Mouse (Mus musculus) ES-Bruce4 (cell line): ENCODE measurements around the gene Dnaja1. TPM values are rescaled to one million over a fixed set of nuclear protein-coding genes. Genes with fewer than 3 reads are reported as not detected.

Experiments
- H3K27ac ChIP-seq: 2 replicates; pipeline ENCODE4 v1.5.1; 2012; ENCODE audit warnings: low read length, inconsistent platforms; ENCODE audit not compliant: insufficient read depth
- H3K27me3 ChIP-seq: 2 replicates; pipeline ENCODE4 v1.6.1; 2012; ENCODE audit warnings: mild to moderate bottlenecking, low read length, inconsistent platforms; ENCODE audit not compliant: control insufficient read depth, poor library complexity, insufficient read depth, severe bottlenecking
- H3K36me3 ChIP-seq: 2 replicates; pipeline ENCODE4 v1.6.1; 2012; ENCODE audit warnings: inconsistent platforms, mild to moderate bottlenecking, low read length, moderate library complexity; ENCODE audit not compliant: control insufficient read depth, poor library complexity, insufficient read depth, severe bottlenecking
- H3K4me1 ChIP-seq: one replicate; pipeline ENCODE4 v1.8.1; 2011; ENCODE audit warnings: low read length; ENCODE audit not compliant: control insufficient read depth, insufficient read depth
- H3K4me3 ChIP-seq: 2 replicates; pipeline ENCODE4 v1.5.1; 2011; ENCODE audit warnings: low read depth, mild to moderate bottlenecking, low read length
- H3K9ac ChIP-seq: 2 replicates; pipeline ENCODE4 v1.6.1; 2012; ENCODE audit warnings: low read depth, mild to moderate bottlenecking, inconsistent platforms; ENCODE audit not compliant: poor library complexity, severe bottlenecking
- H3K9me3 ChIP-seq: replicated peaks from 2 replicates; pipeline ENCODE4 v1.6.1; 2012; ENCODE audit warnings: mild to moderate bottlenecking, low read length, inconsistent platforms; ENCODE audit not compliant: control insufficient read depth, poor library complexity, insufficient read depth, severe bottlenecking
- CTCF ChIP-seq: IDR thresholded peaks from one replicate; pipeline ENCODE4 v1.8.1; 2011; ENCODE audit warnings: low read depth, low read length
- EP300 ChIP-seq: IDR thresholded peaks from 2 replicates; pipeline ENCODE4 v1.6.1; 2011; ENCODE audit warnings: low read depth, low read length; ENCODE audit not compliant: insufficient read depth
- POLR2A ChIP-seq: IDR thresholded peaks from one replicate; pipeline ENCODE4 v1.8.1; 2011; ENCODE audit warnings: low read length; ENCODE audit not compliant: insufficient read depth
- polyA plus RNA-seq: library from polyadenylated mRNA; stranded (reverse); fragments of >200 nt; gene quantifications from 2 replicates; pipeline ENCODE4 v1.2.4, GENCODE M21; 2011; ENCODE audit warnings: low read depth; ENCODE audit not compliant: missing spikeins, insufficient read depth, insufficient read length

The Dnaja1 gene
- polyA plus RNA-seq, 1 experiment = 376 TPM

GRCm38 (mm10) chr4:40702797-40703709, 18.9 kb upstream of the Dnaja1 start, which contains the start of gene Aptx:
Aptx (minus strand) TSS chr4:40703194.
- Histone ChIP-seq H3K36me3 (no peaks in the 10 kb centered on the region), H3K9ac (peak within 1 kb of the TSS; percentile 65), H3K9me3 (no peaks in the 10 kb centered on the region), H3K27me3 (no peaks in the 10 kb centered on the region), H3K4me1 (peaks cover 2% of the 10 kb centered on the region), H3K27ac (peak within 1 kb of the TSS; percentile 89), H3K4me3 (peak within 1 kb of the TSS; percentile 80)
- no peak for TF ChIP-seq CTCF
- peak; percentile 64 for TF ChIP-seq POLR2A
- peak; percentile 60; the same call in 1 of the 2 replicates for TF ChIP-seq EP300

DNA sequence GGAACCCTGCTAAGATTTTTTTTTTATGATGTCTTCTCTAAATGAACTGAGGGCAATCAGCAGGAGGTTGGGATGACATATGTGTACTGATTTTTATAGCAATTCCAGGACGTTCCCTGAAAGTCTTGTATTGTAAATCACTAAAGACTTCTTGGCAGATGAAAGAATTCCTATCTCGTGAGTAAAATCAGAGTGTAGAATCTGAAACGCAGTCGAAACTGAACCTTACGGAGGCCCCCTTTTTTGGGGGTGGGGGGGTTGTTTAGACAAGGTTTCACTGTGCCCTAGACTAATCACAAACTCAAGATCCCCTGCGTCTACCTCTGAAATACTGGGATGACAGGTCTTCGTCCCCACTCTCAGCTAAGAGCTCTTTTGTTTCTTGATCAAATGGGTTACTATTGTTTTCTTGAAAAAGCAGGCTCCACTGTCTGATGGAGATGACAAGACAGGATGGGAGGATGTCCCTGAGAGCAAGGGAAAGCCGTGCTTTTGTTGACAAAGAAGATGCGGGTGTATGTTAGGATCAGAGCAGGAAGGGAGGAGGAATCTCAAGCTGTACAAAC, 18.2 kb upstream of the Dnaja1 start:
- H3K36me3 ChIP-seq = no peaks in the 10 kb centered on the region
- peak overlapping the region; percentile 65 for H3K9ac ChIP-seq
- no peaks in the 10 kb centered on the region for H3K9me3 ChIP-seq
- H3K4me3 ChIP-seq = no peak overlapping the region
- peak overlapping the region; percentile 33; the same call in 1 of the 2 replicates for H3K27ac ChIP-seq
- H3K4me1 ChIP-seq = peaks cover 2% of the 10 kb centered on the region
- TF ChIP-seq POLR2A = no peak
- TF ChIP-seq EP300 = no peak
- TF ChIP-seq CTCF = no peak
- no peaks in the 10 kb centered on the region for H3K27me3 ChIP-seq

DNA sequence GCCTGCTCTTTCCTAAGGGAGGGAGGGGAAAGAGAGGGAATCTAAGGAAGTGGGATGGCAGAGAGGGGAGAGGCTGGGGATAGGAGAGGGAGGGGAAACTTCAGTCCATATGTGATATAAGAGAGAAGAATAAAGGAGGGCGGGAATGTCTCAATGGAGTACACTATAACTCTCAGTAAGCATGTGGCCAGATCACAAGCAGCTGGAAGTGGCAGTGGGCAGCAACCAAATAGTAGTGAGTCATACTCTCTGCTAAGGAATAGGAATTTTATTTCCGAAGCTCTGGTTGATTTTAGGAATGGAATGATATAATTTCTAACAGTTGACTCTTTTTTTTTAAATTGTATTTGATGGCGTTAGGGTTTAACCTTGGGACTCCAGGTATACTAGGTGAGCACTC, 4.8 kb upstream of the Dnaja1 start:
- Histone ChIP-seq H3K4me1 (peaks cover 2% of the 10 kb centered on the region), H3K27ac (peak overlapping the region; percentile 17), H3K9me3 (no peaks in the 10 kb centered on the region), H3K4me3 (peak overlapping the region; percentile 14), H3K36me3 (no peaks in the 10 kb centered on the region; the same call in 1 of the 2 replicates), H3K27me3 (no peaks in the 10 kb centered on the region), H3K9ac (peak overlapping the region; percentile 61; the same call in 1 of the 2 replicates)
- no peak for TF ChIP-seq CTCF
- TF ChIP-seq EP300 = no peak
- no peak for TF ChIP-seq POLR2A

GRCm38 (mm10) chr4:40720910-40721309, 1.0 kb upstream of the Dnaja1 start:
- Histone ChIP-seq H3K36me3 (peaks cover 19% of the 10 kb centered on the region), H3K4me3 (no peak overlapping the region), H3K27ac (no peak overlapping the region), H3K9me3 (no peaks in the 10 kb centered on the region), H3K4me1 (no peaks in the 10 kb centered on the region), H3K27me3 (no peaks in the 10 kb centered on the region), H3K9ac (peak overlapping the region; percentile 87)
- TF ChIP-seq CTCF = no peak
- no peak for TF ChIP-seq EP300
- no peak for TF ChIP-seq POLR2A

DNA sequence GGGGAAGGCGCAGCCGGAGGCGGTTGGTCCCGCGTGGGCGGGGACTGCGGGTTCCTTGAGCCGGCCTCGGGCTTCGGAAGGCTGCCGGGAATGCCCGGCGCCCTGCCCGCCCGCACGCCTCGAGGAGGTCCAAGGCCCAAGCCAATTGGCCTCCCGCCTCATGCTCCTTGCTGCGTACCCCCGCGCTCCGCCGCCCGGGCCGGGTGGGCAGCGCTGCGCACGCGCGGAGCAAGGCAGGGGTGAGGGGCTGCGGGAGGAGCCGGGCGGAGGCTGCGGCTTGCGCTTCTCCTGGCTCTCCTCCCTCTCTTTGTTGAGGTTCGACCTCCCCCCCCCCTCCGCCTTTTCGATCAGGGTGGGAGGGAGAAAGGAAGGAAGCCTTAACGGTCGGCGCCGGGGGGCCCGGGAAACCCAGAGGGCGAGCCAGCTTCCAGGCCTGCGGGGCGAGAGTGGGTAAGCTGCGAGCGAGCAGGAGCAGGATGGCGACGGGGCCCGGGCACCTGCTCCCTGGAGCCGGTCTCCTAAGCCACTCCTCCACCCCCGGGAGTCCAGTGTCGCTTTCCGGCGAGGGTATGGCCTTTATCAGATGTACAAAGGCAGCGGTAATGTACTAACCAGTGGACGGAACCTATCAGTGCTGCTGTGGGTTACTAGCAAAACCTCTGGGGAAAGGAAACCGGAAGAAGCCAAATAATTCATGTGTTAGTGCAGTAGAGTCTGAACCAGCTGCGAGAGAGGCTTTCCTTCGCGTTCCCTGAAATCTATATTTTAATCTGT, 924 bp downstream of the Dnaja1 start:
- no peaks in the 10 kb centered on the region for H3K4me1 ChIP-seq
- peaks cover 37% of the 10 kb centered on the region for H3K36me3 ChIP-seq
- peak overlapping the region; percentile 99 for H3K4me3 ChIP-seq
- no peaks in the 10 kb centered on the region for H3K9me3 ChIP-seq
- H3K27me3 ChIP-seq = no peaks in the 10 kb centered on the region
- TF ChIP-seq EP300 = no peak
- no peak for TF ChIP-seq CTCF
- no peak for TF ChIP-seq POLR2A
- H3K9ac ChIP-seq = peak overlapping the region; percentile 87
- peak overlapping the region; percentile 69 for H3K27ac ChIP-seq
